Mouse (Mus musculus) frontal cortex, adult (tissue): ENCODE measurements around the gene BC017158.
A peak's percentile ranks its signal among the peaks of the same experiment; 100 is the strongest.

Experiments used
- ATAC-seq: cut with Nextera tagmentation; 2 replicates; pipeline ENCODE4 v1.9.2; 2017; ENCODE audit warnings: mild to moderate bottlenecking, moderate library complexity, mixed read lengths; ENCODE audit not compliant: low TSS enrichment

Gene BC017158

DNA sequence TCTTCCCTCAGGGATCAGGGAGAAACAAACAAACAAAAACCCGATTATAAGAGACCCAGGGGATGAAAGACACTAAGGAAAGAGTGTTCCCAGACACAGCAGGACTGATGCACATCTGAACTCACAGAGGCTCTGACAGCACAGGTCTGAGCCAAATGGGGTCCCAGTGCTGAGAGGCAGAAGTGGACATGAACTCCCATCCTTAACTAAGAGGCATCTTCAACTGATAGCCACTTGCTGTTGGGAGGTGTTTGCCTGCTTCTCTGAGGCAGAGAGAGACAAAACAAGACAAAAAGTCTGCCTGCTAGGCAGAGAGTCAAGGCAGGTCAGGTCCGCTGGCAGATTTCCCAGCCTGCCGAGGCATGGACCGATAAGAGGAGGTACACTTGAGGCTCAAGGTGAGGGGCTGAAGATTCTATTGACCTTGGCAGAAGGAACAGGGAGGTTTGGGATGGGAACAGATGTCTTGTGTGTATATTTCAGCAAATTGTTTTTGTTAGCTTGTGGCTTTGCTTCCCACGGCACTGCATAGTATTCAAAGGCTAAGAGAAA is 41.1 kb downstream of the BC017158 start:
- ATAC-seq: no peak

DNA sequence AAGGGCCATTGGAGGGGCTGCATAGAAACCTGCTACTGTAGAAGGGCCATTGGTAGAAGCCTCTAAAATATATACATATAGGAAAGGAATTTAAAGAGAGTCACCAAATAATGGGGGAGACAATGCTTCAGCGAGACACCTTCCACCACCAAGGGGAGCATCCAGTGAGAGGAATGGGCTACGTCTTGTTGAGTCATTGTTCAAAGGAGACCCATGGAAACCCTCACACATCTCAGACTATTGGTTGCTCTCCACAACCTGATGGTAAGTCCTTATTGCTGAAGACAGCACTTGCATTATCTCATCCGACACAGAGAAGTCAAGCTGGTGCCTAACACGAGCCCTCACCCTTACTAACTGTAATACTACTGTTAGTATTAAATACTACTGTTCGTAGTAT is 42.2 kb downstream of the BC017158 start:
- no peak for ATAC-seq

DNA sequence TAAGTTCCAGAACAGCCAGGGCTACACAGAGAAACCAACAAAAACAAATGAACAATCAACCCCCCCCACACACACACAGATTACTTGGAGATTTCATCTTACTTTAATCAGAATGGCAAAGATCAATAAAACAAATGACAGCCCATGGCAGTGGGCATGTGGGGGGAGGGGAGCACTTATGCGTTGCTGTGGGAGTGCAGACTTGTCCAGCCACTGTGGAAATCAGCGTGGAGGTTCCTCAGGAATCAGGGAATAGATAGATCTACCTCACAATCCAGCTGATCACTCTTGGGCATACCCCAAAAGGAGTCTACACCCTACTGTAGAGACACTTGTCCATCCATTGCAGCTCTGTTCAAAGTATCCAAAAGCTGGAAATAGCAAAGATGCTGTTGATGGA is 43.0 kb downstream of the BC017158 start:
- ATAC-seq: no peak

DNA sequence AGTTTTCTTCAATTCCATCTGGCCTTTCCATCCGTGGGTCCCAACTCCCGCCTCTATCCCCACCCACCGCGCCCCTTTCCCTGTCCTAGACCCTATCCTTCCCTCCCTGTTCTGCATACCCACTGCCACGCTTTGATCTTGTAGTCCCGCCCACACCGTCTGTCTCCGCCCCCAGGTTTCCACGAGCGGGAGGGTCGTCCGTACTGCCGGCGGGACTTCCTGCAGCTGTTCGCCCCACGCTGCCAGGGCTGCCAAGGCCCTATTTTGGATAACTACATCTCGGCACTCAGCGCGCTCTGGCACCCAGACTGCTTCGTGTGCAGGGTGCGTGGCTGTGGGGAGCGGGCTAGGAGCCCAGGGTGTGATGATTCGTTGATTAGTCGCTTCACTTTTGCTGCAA is 45.4 kb downstream of the BC017158 start:
- peak; percentile 83 for ATAC-seq

DNA sequence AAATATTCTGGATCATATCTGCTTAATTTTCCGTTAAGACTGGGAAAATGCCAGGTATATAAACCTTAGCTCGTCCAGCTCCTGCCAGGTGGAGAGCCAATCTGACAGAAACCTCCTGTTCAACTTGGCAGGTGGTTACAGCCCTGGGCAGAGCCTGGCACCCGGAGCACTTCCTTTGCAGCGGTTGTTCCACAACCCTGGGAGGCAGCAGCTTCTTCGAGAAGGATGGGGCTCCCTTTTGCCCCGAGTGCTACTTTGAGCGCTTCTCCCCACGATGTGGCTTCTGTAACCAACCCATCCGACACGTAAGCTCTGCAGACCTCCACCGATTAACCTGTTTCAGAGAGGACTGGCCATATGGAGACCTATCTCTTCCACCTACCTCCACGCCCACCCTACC is 46.0 kb downstream of the BC017158 start:
- no peak for ATAC-seq

DNA sequence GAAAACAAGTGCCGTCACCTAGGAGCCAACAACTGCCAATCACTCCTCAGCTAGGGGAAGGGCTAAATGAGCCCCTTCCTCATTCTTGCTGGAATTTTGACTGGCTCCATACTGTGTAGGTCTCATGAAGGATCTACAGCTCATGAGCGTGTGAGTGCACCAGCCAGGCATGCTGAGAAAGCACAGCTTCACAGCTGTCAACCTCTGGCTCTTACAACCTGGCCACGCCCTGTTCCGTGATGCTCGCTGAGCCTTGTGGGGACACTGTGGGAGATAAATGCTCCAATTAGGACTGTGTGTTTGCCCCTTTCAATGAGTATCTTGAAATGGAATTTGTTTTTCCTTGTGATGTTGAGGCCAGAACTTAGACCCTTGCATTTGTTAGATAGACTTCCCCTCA is 48.0 kb downstream of the BC017158 start:
- ATAC-seq: no peak

DNA sequence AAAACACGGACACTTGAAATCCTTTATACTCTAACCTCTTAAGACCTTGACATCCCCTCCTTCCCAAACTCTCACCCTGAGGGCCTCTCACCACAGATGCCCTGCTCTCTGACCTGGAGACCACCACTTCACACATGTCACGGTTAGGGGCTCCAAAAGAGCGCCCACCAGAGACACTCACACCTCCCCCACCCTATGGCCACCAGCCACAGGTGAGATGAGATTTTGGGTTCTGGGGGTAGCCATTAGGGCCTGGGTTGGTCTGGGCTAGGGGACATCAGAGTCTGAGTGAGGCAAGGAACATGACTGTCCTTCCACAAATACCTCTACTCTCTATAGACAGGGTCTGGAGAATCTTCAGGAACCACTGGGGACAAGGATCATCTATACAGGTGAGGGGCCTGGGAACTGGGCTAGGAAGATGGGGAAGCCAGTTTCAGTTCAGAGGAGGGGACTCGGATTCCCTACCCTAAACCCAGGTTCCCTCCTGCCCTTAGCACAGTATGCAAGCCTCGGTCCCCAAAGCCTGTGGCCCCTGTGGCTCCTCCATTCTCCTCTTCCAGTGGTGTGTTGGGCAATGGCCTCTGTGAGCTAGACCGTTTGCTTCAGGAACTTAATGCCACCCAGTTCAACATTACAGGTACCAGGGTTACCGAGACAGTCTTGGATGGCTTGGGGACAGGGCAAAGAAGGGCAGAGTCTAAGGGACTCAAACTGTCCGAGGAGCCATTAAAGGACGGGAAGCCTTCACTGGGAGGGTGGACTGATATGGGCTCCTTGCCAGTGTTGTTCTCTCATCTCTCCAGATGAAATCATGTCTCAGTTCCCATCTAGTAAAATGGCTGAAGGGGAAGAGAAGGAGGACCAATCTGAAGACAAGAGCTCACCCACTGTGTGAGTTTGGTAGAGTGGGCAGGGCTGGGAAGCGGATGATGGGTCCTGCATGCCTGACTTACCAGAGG is 49.6 kb downstream of the BC017158 start:
- ATAC-seq: no peak

DNA sequence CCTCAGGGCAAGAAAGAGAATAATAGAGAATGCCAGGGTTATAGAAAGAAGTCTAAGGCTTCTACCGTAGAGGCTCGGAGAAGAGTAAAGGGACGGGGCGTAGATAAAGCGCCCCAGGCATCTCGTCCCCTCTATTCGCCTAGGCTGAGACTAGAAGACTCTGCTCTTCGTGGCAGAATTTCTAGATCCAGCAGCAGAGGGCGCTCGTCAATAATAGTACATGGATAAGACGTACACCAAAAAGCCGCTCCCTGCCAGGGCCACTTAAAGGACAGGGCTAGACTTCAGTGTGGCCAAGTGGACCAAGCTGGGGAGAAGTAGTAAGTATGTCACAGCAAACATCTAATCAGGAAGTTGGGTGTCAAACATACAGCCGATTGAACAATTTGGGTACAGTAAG is 50.5 kb downstream of the BC017158 start:
- peak; percentile 72 for ATAC-seq

DNA sequence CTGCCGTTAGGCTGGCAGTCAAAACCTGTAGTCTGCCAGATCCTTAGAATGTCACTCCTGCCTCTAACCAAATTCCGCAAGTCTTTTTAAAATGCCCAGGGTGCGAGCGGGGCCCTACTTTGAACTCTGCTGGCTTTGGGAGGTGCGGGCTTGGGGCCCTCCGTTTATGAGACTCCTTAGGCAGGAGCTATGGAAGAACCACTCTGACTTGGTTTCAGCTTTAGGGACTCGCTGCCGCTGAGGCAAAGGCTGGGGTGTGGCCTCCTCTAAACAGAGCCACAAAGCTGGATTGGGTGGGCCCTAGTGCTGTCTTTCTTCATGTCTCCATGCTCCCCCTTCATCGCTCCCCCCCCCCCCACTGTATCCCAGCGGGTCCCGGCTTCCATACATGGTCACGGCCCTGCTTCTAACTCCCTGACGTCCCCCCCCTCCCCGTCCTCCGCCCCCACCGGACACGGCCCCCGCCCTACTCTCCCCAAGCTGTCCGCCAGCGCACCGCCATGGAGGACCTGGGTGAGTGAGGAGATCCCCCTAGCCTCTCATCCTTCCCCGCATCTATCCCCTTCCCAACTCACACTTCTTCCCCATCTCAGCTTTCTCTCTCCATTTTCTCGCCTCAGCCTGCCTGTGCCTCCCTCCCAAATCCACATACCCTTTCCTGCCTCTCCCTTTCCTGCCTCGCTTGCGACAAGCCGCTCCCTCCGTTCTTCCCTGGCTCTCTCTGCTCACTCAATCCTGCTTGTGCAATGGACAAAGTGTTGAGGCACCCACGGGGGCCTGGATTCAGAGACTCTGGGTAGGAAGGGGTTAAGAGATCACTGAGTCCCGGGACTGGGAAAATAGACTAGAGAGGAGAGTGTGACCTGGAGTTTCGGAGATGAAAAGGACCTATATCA is 51.2 kb downstream of the BC017158 start, which contains the start of gene Tgfb1i1:
TSS of gene Tgfb1i1 (plus strand) at position 317 of the 896 bp plus-strand sequence.
- ATAC-seq: peak; percentile 71

DNA sequence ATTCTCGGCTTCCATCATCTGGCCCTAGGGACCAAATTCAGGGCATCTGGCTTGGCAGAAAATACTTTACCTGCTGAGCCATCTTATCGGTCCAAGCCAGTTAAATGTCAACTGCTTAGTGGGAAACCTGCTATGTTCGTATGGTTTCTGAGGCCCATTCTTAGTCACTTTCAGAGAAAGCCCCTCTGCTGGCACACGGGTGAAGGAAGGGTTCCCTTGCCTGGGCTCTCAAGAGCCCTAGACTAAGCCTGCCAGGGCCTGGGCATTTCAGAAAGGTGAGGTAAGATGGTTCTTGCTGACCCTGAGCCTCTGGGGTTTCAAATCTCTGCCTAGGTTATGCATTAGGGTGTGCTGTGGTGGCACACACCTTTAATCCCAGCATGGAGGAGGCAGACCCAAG is 52.4 kb downstream of the BC017158 start:
- no peak for ATAC-seq

DNA sequence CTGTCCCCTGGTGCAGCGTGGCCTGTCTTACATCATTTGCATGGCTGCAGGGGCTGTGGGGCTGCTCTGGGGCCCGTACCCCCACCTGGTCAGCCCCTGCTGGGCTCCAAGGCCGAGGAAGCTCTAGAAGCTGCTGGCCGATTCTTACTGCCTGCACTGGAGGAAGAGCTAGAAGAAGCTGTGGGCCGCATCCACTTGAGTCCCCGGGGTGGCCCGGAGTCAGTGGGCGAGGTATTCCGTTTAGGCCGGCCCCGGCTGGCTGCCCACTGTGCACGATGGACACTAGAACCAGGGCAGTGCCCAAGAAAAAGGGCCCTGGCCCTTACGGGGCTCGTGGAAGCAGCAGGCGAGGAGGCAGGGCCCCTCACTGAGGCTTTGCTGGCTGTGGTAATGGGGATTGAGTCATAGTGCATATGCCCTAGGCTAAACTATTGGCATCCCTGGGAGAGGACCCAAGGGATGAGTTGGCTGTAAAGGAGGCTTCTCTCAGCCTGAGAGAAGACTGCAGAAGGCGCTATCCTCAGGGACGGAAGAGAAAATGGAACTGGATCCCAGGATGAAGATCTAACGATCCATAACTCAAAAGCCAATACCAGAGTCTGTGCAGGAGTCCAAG is 53.5 kb downstream of the BC017158 start:
- ATAC-seq: no peak

DNA sequence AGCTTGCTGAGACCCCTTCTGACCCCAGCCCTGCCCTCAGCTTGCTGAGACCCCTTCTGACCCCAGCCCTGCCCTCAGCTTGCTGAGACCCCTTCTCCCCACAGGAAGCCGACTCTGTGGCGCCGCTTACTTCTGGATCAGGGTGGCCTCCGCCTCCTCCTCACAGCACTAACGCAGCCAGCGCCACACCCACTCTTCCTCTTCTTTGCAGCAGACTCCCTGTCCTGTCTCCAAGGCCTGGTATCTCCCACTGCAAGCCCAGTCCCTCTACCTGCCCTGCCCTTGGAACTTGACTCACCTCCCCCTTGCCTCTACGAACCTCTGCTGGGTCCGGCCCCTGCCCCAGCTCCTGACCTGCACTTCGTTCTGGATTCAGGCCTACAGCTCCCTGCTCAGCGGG is 54.0 kb downstream of the BC017158 start:
- no peak for ATAC-seq

DNA sequence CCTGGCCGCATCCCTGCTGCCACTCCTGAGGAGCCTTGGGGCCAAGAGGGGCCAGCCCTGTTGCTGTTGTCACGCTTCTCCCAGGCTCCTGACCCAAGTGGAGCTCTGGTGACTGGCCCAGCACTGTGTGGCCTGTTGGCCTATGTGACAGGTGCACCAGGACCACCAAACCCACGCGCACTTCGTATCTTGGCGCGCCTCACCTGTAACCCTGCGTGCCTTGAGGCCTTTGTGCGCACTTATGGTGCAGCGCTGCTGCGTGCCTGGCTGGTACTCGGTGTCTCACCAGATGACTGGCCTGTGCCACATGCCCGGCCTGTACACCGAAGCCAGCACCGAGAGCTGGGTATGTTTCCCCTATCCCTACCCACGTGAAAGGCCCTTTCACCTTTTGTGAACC is 55.6 kb downstream of the BC017158 start:
- no peak for ATAC-seq

DNA sequence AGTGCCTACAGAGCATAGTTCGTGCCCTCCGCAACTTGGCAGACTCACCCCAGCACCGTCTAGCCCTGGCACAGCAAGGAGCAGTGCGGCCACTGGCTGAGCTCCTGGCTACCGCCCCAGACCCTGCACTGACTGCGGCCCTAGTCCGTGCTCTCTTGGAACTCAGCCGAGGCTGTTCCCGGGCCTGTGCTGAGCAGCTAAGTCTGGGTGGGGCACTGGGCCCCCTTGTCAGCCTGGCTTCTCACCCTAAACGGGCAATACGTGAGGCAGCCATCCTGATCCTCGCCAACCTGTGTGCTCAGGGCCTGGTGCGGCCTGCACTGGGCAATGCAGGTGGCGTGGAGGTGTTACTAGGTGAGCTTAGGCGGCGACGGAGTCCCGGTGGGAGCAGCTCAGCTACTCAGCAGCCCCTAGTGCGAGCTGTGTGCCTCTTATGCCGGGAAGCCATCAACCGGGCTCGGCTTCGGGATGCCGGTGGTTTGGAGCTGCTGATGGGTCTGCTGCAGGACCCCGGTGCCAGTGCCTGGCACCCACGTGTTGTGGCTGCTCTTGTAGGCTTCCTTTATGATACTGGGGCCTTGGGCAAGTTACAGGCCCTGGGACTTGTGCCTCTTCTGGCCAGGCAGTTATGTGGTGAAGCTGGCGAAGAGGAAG is 57.7 kb downstream of the BC017158 start:
- no peak for ATAC-seq

DNA sequence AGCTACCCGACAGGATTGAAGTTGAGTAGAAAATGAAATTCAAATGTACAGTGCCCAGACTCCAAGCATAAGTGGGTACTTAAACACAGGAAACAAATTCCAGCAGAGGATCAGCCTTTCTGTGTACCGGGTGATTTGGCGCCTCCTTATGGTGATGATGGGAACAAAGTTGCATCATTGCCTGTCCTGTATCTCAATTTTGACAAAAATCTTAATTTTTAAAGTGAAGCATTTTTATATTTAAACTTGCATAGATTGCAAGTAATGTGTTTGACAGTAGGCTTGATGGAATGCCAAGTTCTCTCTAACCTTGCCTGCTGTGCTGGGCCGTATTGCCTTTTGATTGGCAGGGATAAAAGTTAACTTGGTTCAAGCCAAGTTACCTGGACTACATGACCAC is 59.0 kb downstream of the BC017158 start:
- ATAC-seq: no peak

DNA sequence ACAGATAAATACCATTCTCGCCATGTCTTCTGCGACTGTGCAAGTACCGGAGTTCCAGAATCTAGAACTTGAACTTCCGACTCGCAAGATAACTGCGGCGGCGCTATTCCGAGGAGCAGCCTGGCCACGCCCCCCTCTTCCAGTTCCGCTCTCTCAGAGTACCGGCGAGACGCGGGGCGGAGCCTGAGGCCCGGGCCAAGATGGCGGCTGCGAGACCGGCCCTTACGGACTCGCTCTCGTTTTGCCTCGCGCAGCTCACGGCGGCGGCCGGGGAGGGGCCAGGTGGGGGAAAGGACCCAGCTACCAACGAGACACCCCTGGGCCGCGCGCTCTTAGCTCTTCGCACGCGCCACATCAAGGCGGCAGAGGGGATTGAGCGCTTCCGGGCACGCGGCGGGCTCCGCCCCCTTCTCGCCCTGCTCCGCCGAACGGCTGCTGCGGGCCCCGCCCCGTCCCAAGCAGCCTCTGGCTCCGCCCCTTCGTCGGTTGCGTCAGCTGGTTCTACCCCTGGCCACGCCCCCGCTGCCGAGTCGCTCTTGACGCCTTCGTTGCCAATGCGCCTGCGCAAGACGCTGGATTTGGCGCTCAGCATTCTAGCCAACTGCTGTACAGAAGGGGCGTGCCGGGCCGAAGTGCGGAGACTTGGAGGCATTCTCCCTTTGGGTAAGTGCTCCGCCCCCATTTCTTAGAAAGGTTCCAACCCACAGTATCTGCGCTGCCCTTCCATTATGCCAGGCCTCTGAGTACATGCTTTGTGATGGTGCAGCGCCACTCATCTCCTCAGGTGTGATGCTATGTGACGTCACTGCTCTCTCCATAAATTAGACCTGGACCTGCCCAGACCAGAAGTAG is 59.8 kb downstream of the BC017158 start, which contains the start of gene 9130023H24Rik:
TSS of gene 9130023H24Rik (minus strand) at position 105 of the 852 bp plus-strand sequence.
- ATAC-seq: peak; percentile 83

DNA sequence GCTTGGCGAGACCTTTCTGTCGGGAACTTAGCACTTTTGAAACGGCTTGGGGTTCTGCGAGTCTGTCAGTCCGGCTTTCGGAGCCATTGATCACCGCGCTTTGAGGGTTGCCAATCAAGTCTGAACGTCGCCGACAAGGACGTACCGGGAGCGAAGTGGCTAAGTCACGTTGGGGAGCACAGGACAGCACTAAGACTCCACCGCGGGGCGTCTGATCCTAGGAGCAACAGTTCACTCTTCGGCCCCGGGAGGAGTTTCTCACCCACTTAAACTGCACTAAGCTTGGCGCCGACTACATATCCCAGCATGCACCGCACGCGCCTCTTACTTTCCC is 60.4 kb downstream of the BC017158 start:
- ATAC-seq: no peak

DNA sequence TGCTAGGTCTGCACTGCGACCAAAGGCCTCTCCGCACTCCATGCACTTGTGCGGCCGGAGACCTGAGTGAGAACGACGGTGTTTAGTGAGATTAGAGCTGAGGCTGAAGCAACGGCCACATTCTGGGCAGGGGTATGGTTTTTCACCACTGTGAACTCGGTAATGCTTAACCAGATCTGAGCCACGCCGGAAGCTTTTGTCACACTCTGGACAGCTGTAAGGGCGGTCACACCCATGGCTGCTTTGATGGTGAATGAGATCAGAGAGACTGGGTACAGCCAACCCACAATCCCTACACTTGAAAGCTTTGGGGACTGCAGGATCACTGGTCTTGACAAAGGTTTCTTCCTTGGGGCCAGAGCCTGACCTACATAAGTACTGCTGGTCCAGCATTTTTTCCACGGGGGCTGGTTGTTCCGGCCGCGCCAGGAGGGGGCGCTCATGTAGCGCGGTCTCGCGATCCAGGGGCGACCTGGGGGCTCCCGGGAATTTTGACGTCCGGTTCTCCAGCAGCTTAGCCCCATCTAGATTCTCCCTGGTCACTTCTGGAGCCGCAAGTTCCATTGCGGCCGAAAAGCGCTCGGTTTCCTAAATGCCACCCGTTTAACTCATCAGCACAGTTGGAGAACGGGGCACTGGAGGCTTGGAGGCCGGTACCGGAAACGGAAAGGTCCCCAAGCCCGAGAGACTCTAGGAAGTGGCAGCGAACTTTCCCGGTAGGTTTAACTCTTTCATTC is 60.9 kb downstream of the BC017158 start, which contains the start of gene Armc5:
TSS of gene Armc5 (plus strand) at position 487 of the 737 bp plus-strand sequence.
- ATAC-seq: peak; percentile 36

DNA sequence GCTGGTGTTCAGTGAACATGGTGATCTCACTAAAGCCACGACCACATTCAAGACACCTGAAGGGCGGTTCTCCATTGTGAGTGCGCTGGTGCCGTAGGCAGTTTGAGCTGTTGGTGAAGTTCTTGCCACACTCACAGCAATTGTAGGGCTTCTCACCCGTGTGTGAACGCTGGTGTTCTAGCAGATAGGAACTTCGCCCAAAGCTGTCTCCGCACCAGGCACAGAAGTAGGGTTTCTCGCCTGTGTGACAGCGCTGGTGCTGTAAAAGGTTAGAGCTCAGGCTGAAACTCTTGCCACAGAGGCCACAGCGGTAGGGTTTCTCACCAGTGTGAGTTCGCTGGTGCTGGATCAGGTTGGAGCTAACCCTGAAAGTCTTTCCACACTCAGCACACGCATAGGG is 61.5 kb downstream of the BC017158 start:
- ATAC-seq: no peak

DNA sequence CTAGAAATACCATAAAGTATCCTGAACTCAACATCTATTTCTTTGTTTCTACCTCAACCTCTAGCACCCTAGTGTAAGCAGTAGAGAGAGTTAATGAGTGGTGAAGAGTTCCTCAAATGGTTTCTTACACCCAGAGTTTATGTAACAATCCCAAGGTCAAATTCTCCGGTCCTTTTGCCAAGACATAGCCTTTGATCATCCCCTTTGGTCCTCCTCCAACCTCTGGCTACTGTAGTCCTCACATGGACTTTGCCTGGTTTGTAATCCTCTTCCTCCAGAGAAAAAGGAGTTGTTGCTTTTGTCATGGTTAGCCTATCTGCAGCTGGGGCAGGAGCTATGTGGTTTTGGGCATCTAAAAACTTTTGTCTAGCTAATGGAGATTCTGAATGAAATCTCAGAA is 62.5 kb downstream of the BC017158 start:
- ATAC-seq: no peak
